Mouse (Mus musculus): ENCODE data around the gene Itga9.

GRCm38 (mm10) chr9:118907934-118908620 lies 301.6 kb downstream of the Itga9 start:
- peak; percentile 86 for TF ChIP-seq CTCF (IDR thresholded peaks at IDR 0.05; ENCODE audit: borderline replicate concordance, insufficient read depth, low read depth, low read length)
- no peak for TF ChIP-seq POLR2A (IDR thresholded peaks at IDR 0.05; ENCODE audit: borderline replicate concordance, insufficient read depth, low read length)
